Comparison of ENCODE assay signal across 8 mouse cellular contexts in the genomic region with DNA sequence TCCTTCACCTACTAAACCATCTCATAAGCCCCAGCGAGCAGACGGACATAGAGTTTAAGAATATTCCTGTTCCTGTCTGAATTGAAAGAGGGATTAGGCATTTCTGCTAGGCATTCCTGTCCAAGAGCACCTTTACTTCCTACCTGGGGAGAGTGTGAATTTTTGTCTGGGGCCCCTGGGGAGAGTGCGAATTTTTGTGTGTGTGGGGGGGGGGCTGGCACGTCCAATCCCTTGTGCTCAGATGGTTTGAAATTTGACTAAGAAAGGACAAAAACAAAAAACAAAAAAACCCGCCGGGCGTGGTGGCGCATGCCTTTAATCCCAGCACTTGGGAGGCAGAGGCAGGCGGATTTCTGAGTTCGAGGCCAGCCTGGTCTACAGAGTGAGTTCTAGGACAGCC. TPM values are rescaled to one million over a fixed set of nuclear protein-coding genes. Genes with fewer than 3 reads are reported as not detected.
DNase-seq lines count a peak whose midpoint lies in the region; TF ChIP-seq lines count a peak whose summit lies in the region.

No protein-coding gene starts in this region.

- no peaks in the 10 kb centered on the region for H3K27me3 ChIP-seq in heart, embryonic 10.5 days (ENCODE audit: insufficient read depth, poor library complexity, severe bottlenecking)
- H3K27me3 ChIP-seq in ES-Bruce4 (ENCODE audit: control insufficient read depth, insufficient read depth, low read length, poor library complexity, severe bottlenecking), result no peaks in the 10 kb centered on the region
- no peaks in the 10 kb centered on the region for H3K27me3 ChIP-seq in hindbrain, embryonic 10.5 days (ENCODE audit: insufficient read depth, poor library complexity, severe bottlenecking)
- no peaks in the 10 kb centered on the region for H3K27me3 ChIP-seq in midbrain, embryonic 10.5 days (ENCODE audit: low read depth, poor library complexity, severe bottlenecking)

- peaks cover 16% of the 10 kb centered on the region for H3K36me3 ChIP-seq in heart, embryonic 10.5 days
- H3K36me3 ChIP-seq in ES-Bruce4 (ENCODE audit: control insufficient read depth, insufficient read depth, low read length, poor library complexity, severe bottlenecking), result peaks cover 13% of the 10 kb centered on the region
- peaks cover 16% of the 10 kb centered on the region for H3K36me3 ChIP-seq in hindbrain, embryonic 10.5 days
- H3K36me3 ChIP-seq in midbrain, embryonic 10.5 days, result peaks cover 16% of the 10 kb centered on the region

- H3K4me1 ChIP-seq in heart, embryonic 10.5 days, result peaks cover 5% of the 10 kb centered on the region
- no peaks in the 10 kb centered on the region for H3K4me1 ChIP-seq in ES-Bruce4 (ENCODE audit: control insufficient read depth, insufficient read depth, low read length)
- H3K4me1 ChIP-seq in hindbrain, embryonic 10.5 days (replicated peaks), result peaks cover 14% of the 10 kb centered on the region
- peaks cover 11% of the 10 kb centered on the region for H3K4me1 ChIP-seq in midbrain, embryonic 10.5 days

- H3K27ac ChIP-seq in heart, embryonic 10.5 days, result peak overlapping the region; percentile 88; the same call in 1 of the 2 replicates
- H3K27ac ChIP-seq in ES-Bruce4 (ENCODE audit: insufficient read depth, low read length), result peak overlapping the region; percentile 87
- peak overlapping the region; percentile 89; the same call in 1 of the 2 replicates for H3K27ac ChIP-seq in hindbrain, embryonic 10.5 days
- 0 out of 2 replicates have a peak overlapping the region, but pooled peaks have one; percentile 86 for H3K27ac ChIP-seq in midbrain, embryonic 10.5 days (replicated peaks)

- WGBS in heart, embryonic 10.5 days, result 49% methylated on average over 10 of the region's 10 CpGs
- 65% methylated on average over 10 of the region's 10 CpGs for WGBS in hindbrain, embryonic 10.5 days
- 60% methylated on average over 10 of the region's 10 CpGs for WGBS in midbrain, embryonic 10.5 days

- peak overlapping the region; percentile 93 for H3K4me3 ChIP-seq in heart, embryonic 10.5 days
- H3K4me3 ChIP-seq in ES-Bruce4 (ENCODE audit: low read depth, low read length), result peak overlapping the region; percentile 10; the same call in 1 of the 2 replicates
- peak overlapping the region; percentile 91 for H3K4me3 ChIP-seq in hindbrain, embryonic 10.5 days
- H3K4me3 ChIP-seq in midbrain, embryonic 10.5 days, result peak overlapping the region; percentile 90

- no peak for DNase-seq in heart, embryonic 10.5 days (ENCODE audit: low spot score)
- no peak for DNase-seq in heart, adult 9 months (ENCODE audit: low spot score in 2 of 2)
- DNase-seq in hindbrain, embryonic 10.5 days (ENCODE audit: low spot score), result no peak
- no peak for DNase-seq in midbrain, embryonic 10.5 days (ENCODE audit: low spot score)
- DNase-seq in adrenal gland, postnatal 10 days, result no peak
- DNase-seq in layer of hippocampus, adult 18-20 months (ENCODE audit: low spot score in 2 of 2), result no peak
- no peak for DNase-seq in T-cell, adult 2 months (ENCODE audit: low spot score)

- H3K9me3 ChIP-seq in heart, embryonic 10.5 days, result no peaks in the 10 kb centered on the region
- H3K9me3 ChIP-seq in ES-Bruce4 (replicated peaks; ENCODE audit: control insufficient read depth, insufficient read depth, low read length, poor library complexity, severe bottlenecking), result no peaks in the 10 kb centered on the region
- no peaks in the 10 kb centered on the region for H3K9me3 ChIP-seq in hindbrain, embryonic 10.5 days
- no peaks in the 10 kb centered on the region for H3K9me3 ChIP-seq in midbrain, embryonic 10.5 days (replicated peaks)

- H3K9ac ChIP-seq in ES-Bruce4 (ENCODE audit: low read depth, poor library complexity, severe bottlenecking), result peak overlapping the region; percentile 36; the same call in 1 of the 2 replicates

- 0 out of 2 replicates have a peak, but pooled peaks have one; percentile 13 for TF ChIP-seq EP300 in ES-Bruce4 (IDR thresholded peaks at IDR 0.05; ENCODE audit: insufficient read depth, low read depth, low read length)

- TF ChIP-seq CTCF in ES-Bruce4 (IDR thresholded peaks at IDR 0.05; ENCODE audit: low read depth, low read length), result no peak

- no peak for TF ChIP-seq POLR2A in ES-Bruce4 (IDR thresholded peaks at IDR 0.05; ENCODE audit: insufficient read depth, low read length)

RNA-seq across cellular contexts. Expression of a gene that starts 0.4 kb away (rescaled TPM):
- 28.0 and 31.3 TPM in 2 replicates for polyA plus RNA-seq in heart, embryonic 10.5 days (2016; fragmentation: Nextera tagmentation; extraction: Ambion mirVana)
- polyA plus RNA-seq in ES-Bruce4 (2011; ENCODE audit: insufficient read depth, insufficient read length, low read depth, missing spikeins), result 49.3 and 50.3 TPM in 2 replicates
- polyA plus RNA-seq in hindbrain, embryonic 10.5 days (2016; fragmentation: Nextera tagmentation; extraction: Ambion mirVana), result 41.9 and 44.9 TPM in 2 replicates
- polyA plus RNA-seq in midbrain, embryonic 10.5 days (2016; fragmentation: Nextera tagmentation; extraction: Ambion mirVana), result 44.6 and 46.1 TPM in 2 replicates
- total RNA-seq in adrenal gland, postnatal 10 days (2021), result 10 to 100 TPM; 16.4 to 19.7 TPM
- 10 to 100 TPM; 37.1 to 44.8 TPM for total RNA-seq in layer of hippocampus, adult 18-20 months (2021)

RNA-seq across cellular contexts. Expression of a gene that starts 33.8 kb away (rescaled TPM):
- polyA plus RNA-seq in heart, embryonic 10.5 days (2016; fragmentation: Nextera tagmentation; extraction: Ambion mirVana), result 0.53 and 1.4 TPM in 2 replicates
- 1.0 and 1.1 TPM in 2 replicates for polyA plus RNA-seq in ES-Bruce4 (2011; ENCODE audit: insufficient read depth, insufficient read length, low read depth, missing spikeins)
- 1.7 and 2.5 TPM in 2 replicates for polyA plus RNA-seq in hindbrain, embryonic 10.5 days (2016; fragmentation: Nextera tagmentation; extraction: Ambion mirVana)
- polyA plus RNA-seq in midbrain, embryonic 10.5 days (2016; fragmentation: Nextera tagmentation; extraction: Ambion mirVana), result 2.4 and 2.5 TPM in 2 replicates
- total RNA-seq in adrenal gland, postnatal 10 days (2021), result 1 to 10 TPM; 3.6 to 5.1 TPM
- 10 to 100 TPM in 1 of 2 experiments, 1 to 10 TPM in 1; 9.7 to 11.8 TPM for total RNA-seq in layer of hippocampus, adult 18-20 months (2021)

Comparison
In these comparisons a context has a peak if more than half of its experiments do, and no peak if none do; other contexts are left out.
1. H3K4me3 ChIP-seq: peak in every context shown above with its lines; median percentile 93 in heart, embryonic 10.5 days; 91 in hindbrain, embryonic 10.5 days; 90 in midbrain, embryonic 10.5 days; 10 in ES-Bruce4.